Mouse (Mus musculus) embryonic facial prominence, embryonic 13.5 days (tissue): Measurements from ENCODE around the gene Gm10073. TPM values are rescaled to one million over a fixed set of nuclear protein-coding genes. Genes with fewer than 3 reads are reported as not detected.
A peak's percentile ranks its signal among the peaks of the same experiment; 100 is the strongest.

ENCODE experiments used
- ATAC-seq: fragments of 200-750 bp; cut with Nextera tagmentation; 2 replicates; pipeline ENCODE4 v1.8.0; 2017; ENCODE audit warnings: low read depth; ENCODE audit not compliant: insufficient number of reproducible peaks, insufficient read depth, low FRiP score, low TSS enrichment
- H3K27ac ChIP-seq: fragments of 300-500 bp; sonication (generic); 2 replicates; pipeline ENCODE4 v1.5.1; 2015; ENCODE audit warnings: moderate library complexity, mild to moderate bottlenecking, inconsistent platforms
- H3K27me3 ChIP-seq: fragments of 300-500 bp; sonication (generic); 2 replicates; pipeline ENCODE4 v1.6.1; 2015; ENCODE audit warnings: mild to moderate bottlenecking, inconsistent platforms
- H3K36me3 ChIP-seq: fragments of 300-500 bp; sonication (generic); 2 replicates; pipeline ENCODE4 v1.6.1; 2015; ENCODE audit warnings: mild to moderate bottlenecking, inconsistent platforms
- H3K4me1 ChIP-seq: fragments of 300-500 bp; sonication (generic); 2 replicates; pipeline ENCODE4 v1.6.1; 2015; ENCODE audit warnings: inconsistent platforms
- H3K4me2 ChIP-seq: fragments of 300-500 bp; sonication (generic); 2 replicates; pipeline ENCODE4 v1.6.1; 2015; ENCODE audit warnings: moderate library complexity, mild to moderate bottlenecking, inconsistent platforms
- H3K4me3 ChIP-seq: fragments of 300-500 bp; sonication (generic); 2 replicates; pipeline ENCODE4 v1.5.1; 2015; ENCODE audit warnings: mild to moderate bottlenecking, inconsistent platforms
- H3K9ac ChIP-seq: fragments of 300-500 bp; sonication (generic); 2 replicates; pipeline ENCODE4 v1.6.1; 2015; ENCODE audit warnings: mild to moderate bottlenecking, inconsistent platforms
- H3K9me3 ChIP-seq: fragments of 300-500 bp; sonication (generic); 2 replicates; pipeline ENCODE4 v1.6.1; 2016; ENCODE audit warnings: inconsistent platforms
- WGBS: fragments of 180-500 bp; shearing (Covaris S2); methylation state at CpG from one replicate; pipeline ENCODE4 v1.1.7; 2015; ENCODE audit warnings: mixed read lengths; 5-methylcytosine and 5-hydroxymethylcytosine counted together
- polyA plus RNA-seq: library from polyadenylated mRNA; unstranded; fragments of >200 nt; fragmentation: Nextera tagmentation; extraction: Ambion mirVana; gene quantifications from 2 replicates; pipeline ENCODE4 v1.2.1, GENCODE M21; 2015

The Gm10073 gene
- polyA plus RNA-seq, 1 experiment from 2014 or later, result 9.8 TPM

DNA sequence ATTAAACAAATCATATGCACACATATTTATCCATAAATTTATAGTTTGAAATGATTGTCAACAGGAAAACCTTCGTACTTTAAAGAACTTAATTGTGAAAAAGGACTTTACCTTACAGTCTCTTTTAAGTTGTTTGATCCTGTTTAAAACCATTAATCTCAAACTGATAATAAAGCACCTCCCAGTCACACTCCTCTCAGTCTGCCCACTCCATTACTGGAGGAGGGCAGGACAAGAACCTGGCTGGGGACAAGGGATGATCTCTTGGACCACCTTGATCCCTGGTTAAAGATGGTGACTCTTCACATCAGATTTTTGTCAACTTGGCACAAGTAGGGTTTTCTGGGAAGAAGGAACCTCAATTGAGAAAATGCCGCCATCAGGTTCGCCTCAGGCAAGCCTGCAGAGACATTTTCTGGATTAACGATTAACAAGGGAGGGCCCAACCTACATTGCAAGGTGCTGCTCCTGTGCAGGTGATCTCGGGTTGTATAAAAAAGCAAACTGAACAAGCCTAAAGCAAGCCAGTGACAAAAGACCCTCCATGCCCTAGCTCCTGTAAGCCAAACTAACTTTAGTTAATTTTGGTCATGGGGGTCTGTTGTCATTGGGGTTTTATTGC lies 1.6 kb downstream of the Gm10073 start:
- 78% methylated on average over 5 of the region's 5 CpGs for WGBS
- ATAC-seq, result no peak

DNA sequence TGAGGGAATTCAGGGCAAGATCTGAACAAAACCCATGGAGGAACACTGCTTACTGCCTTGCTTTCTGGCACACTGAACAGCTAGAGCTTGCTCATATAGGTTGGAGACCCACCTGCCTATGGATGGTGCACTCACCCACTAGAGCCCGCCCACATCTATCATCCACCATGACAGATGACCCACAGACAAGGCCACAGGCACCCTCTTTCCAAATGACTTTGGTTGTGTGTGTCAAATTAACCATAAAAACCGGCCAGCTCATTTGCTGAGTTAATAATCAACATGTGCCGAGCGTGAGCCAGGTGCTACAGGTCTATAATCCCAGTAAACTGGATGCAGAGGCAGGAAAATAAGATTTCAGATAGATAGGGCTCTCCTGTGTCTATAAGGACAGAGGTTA lies 2.9 kb downstream of the Gm10073 start:
- H3K27ac ChIP-seq, result no peak overlapping the region
- no peak overlapping the region for H3K4me3 ChIP-seq
- H3K9ac ChIP-seq, result no peak overlapping the region
- H3K9me3 ChIP-seq, result no peaks in the 10 kb centered on the region
- no peaks in the 10 kb centered on the region for H3K27me3 ChIP-seq
- no peak for ATAC-seq
- H3K4me2 ChIP-seq, result no peak overlapping the region
- no peaks in the 10 kb centered on the region for H3K4me1 ChIP-seq
- H3K36me3 ChIP-seq, result no peaks in the 10 kb centered on the region
- 81% methylated on average over 4 of the region's 4 CpGs for WGBS

More for the DNA sequence above, 1.6 kb downstream of the Gm10073 start:
- Histone ChIP-seq H3K9ac (no peak overlapping the region), H3K36me3 (no peaks in the 10 kb centered on the region), H3K4me2 (no peak overlapping the region), H3K27me3 (no peaks in the 10 kb centered on the region), H3K4me3 (no peak overlapping the region), H3K4me1 (no peaks in the 10 kb centered on the region), H3K9me3 (no peaks in the 10 kb centered on the region), H3K27ac (no peak overlapping the region)

DNA sequence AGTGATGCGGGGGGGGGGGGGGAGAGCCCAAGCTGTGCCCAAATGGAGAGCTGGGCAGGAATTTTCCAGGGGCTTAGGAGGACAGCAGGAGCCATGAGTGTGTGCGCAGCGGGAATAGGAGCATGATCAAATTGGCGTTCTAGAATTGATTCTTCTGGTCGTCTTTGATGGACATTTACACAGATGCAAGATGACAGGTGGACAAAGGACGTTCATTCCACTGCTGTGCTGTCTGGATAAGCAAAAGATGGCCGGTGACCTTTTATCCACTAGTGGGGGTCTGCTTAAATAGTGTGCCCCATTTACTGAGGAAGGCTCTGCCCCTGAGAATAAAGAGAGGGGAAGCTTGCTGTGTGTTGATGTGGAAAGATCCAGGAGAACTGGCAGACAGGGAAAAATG lies 4.3 kb downstream of the Gm10073 start:
- Histone ChIP-seq H3K9ac (no peak overlapping the region), H3K27ac (no peak overlapping the region), H3K27me3 (no peaks in the 10 kb centered on the region), H3K4me1 (no peaks in the 10 kb centered on the region), H3K9me3 (no peaks in the 10 kb centered on the region), H3K4me3 (no peak overlapping the region), H3K36me3 (no peaks in the 10 kb centered on the region), H3K4me2 (no peak overlapping the region)
- WGBS, result 75% methylated on average over 7 of the region's 7 CpGs
- ATAC-seq, result no peak

DNA sequence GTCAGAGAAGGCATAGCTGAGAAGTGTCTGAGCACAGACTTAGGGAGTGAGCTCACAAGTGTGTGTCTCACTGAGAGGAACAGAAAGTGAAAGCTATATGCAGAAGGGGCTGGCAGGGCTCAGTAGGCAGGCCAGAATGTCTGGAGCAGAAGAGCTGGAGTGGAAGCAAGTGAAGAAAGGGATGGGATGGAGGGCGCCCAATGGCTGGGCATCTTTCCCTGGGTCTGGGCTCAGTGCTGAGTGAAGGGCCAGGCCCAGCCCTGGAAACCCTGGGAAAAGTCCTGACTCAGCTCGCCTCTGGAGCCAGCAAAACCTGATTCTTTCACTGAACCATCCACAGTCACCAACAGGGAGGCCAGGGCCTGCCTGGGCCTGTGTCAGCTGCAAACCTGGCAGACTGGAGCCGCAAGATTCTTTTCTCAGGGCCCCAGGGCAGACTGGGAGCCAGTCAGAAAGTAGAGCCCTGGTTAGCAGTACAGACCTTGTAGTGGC lies 9.5 kb downstream of the Gm10073 start:
- peak; percentile 69; the same call in 1 of the 2 replicates for ATAC-seq
- H3K27me3 ChIP-seq, result no peaks in the 10 kb centered on the region
- no peaks in the 10 kb centered on the region for H3K9me3 ChIP-seq
- H3K9ac ChIP-seq, result no peak overlapping the region
- H3K4me3 ChIP-seq, result no peak overlapping the region
- H3K27ac ChIP-seq, result peak overlapping the region; percentile 64; the same call in 1 of the 2 replicates
- no peak overlapping the region for H3K4me2 ChIP-seq
- peaks cover 5% of the 10 kb centered on the region for H3K4me1 ChIP-seq
- 56% methylated on average over 3 of the region's 3 CpGs for WGBS
- no peaks in the 10 kb centered on the region for H3K36me3 ChIP-seq

DNA sequence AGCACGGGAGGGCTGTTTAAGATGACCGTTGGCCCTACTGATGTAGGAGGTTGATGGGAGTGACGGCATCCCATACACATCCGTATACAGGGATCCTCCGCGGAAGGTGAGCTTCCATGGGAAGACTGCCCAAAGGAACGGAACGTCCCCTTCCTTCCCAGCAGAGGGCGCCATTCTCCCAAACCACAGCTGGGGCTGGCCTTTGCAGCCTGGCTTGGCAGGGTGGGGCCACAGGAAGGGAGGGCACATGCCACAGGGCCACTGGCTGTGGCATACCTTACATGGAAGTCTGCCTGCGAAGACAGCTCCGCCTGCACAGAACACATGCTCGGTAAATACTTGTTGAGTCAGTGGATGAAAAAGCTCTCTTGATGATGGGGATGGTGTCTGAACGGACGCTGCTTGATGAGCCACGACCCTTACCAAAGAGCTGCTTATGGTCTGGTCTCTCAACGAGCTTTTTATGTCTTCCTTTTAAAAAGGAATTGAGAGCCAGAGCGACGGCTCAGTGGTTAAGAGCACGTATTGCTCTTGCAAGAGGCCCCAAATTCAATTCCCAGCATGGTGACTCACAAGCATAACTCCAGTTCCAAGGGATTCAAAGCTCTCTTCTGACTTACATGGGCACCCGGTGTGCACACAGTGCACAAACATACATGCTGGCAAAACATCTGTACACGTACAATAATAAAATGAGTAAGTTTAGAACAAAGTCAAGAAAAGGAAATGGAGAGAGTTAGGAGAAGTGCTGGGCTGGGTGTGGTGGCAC lies 12.0 kb downstream of the Gm10073 start:
- peaks cover 5% of the 10 kb centered on the region for H3K4me1 ChIP-seq
- peaks cover 16% of the 10 kb centered on the region for H3K36me3 ChIP-seq
- no peak overlapping the region for H3K27ac ChIP-seq
- 26% methylated on average over 21 of the region's 21 CpGs for WGBS
- peak; percentile 67; the same call in 1 of the 2 replicates for ATAC-seq
- no peaks in the 10 kb centered on the region for H3K27me3 ChIP-seq
- H3K4me3 ChIP-seq, result no peak overlapping the region
- H3K4me2 ChIP-seq, result no peak overlapping the region
- peaks cover 10% of the 10 kb centered on the region for H3K9me3 ChIP-seq
- no peak overlapping the region for H3K9ac ChIP-seq

DNA sequence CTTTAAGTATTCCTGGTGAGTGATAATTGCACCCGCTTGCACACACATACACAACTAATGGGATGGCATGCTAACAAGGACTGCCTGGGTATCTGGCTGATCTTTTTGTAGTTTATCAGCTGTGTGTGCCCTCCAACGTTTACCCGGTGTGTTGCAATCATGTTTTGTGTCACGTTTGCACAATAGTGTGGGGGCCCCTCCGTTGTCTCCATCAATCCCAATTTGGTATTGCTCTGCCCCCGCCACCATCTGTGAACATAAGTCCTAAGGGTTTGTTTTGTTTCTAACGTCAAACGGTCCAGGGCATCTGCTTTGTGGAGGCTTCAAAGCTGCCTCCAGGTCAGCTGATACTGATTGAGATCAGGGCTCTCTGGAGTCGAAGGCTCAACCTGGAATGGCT lies 13.4 kb downstream of the Gm10073 start:
- no peak overlapping the region for H3K4me2 ChIP-seq
- H3K27me3 ChIP-seq, result no peaks in the 10 kb centered on the region
- WGBS, result 52% methylated on average over 9 of the region's 9 CpGs
- H3K4me1 ChIP-seq, result peaks cover 5% of the 10 kb centered on the region
- H3K9ac ChIP-seq, result no peak overlapping the region
- peaks cover 20% of the 10 kb centered on the region for H3K36me3 ChIP-seq
- ATAC-seq, result no peak
- H3K4me3 ChIP-seq, result no peak overlapping the region
- H3K9me3 ChIP-seq, result peaks cover 10% of the 10 kb centered on the region
- no peak overlapping the region for H3K27ac ChIP-seq

DNA sequence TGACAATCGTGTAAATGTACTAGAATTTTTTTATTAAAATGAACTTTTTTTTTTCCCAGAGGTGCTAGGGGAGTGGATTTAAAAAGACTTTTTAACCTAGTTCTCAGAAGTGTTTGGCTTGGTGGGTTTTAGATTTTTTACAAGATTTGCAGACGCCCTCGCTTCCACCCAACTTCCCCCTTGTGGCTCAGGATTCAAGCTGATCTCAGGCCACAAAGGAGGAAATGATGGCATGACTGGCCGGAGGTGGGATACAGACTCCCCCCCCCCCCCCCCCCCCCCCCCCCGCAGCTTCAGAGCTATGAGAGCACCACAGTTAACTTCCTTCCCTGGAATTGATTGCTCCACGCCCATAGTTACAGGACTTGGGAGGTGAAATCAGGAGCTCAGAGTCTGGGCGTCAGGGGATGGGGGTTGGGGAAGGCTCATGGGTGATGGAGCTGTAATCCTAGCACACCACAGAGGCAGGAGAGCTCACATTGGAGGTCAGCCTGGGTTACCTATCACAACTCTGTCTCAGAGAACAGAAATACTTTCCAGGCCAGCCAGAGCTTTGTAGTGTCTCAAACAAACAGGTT lies 17.1 kb downstream of the Gm10073 start:
- Histone ChIP-seq H3K27ac (no peak overlapping the region), H3K4me2 (no peak overlapping the region), H3K4me1 (peaks cover 3% of the 10 kb centered on the region), H3K4me3 (no peak overlapping the region), H3K27me3 (no peaks in the 10 kb centered on the region), H3K36me3 (peaks cover 44% of the 10 kb centered on the region), H3K9me3 (peaks cover 10% of the 10 kb centered on the region), H3K9ac (no peak overlapping the region)
- no peak for ATAC-seq
- 74% methylated on average over 6 of the region's 7 CpGs for WGBS

DNA sequence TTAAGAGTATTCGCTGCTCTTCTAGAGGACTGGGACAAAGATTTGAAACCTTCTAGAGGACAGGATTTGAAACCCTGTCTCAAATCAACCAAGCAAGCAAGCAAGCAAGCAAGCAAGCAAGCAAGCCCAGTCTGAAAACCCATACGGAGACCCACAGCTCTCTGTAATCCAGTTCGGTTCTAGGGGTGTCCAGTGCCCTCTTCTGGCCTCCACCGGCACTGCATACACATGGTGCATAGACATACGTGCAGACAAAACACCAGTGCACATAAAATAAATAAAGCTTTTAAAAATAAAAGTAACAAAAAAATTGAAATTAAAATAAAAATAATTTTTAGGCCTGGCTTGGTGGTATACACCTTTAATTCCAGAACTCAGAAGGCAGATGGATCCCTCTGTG lies 19.2 kb downstream of the Gm10073 start:
- 94% methylated on average over 5 of the region's 5 CpGs for WGBS
- no peaks in the 10 kb centered on the region for H3K27me3 ChIP-seq
- no peak overlapping the region for H3K4me3 ChIP-seq
- no peak overlapping the region for H3K4me2 ChIP-seq
- no peak overlapping the region for H3K27ac ChIP-seq
- peaks cover 52% of the 10 kb centered on the region for H3K36me3 ChIP-seq
- H3K9ac ChIP-seq, result no peak overlapping the region
- no peak for ATAC-seq
- H3K9me3 ChIP-seq, result peaks cover 10% of the 10 kb centered on the region
- no peaks in the 10 kb centered on the region for H3K4me1 ChIP-seq

DNA sequence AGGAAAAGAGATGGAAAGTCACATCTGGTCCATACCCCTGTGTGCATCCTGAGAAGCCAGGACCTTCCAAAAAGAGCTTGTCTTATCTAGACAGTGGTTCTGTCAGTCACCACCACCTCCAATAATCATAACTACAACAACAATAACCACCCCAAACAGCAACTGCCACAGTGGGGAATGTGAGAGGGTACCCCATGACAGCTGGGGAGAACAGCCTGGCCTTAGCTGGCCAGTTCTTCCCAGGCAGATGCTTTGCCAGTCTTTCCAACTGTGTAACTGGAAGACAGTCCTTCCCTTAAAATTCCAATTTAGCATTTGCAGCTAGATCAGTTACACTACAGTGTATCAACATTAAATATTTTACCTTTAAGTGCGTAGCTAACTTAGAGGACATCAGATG lies 22.4 kb downstream of the Gm10073 start:
- H3K4me2 ChIP-seq, result no peak overlapping the region
- no peak for ATAC-seq
- H3K27me3 ChIP-seq, result no peaks in the 10 kb centered on the region
- no peak overlapping the region for H3K4me3 ChIP-seq
- peaks cover 46% of the 10 kb centered on the region for H3K36me3 ChIP-seq
- 0 out of 2 replicates have a peak, but pooled peaks cover 7% of the 10 kb centered on the region for H3K4me1 ChIP-seq
- WGBS, result 91% methylated on average over 1 of the region's 1 CpGs
- H3K27ac ChIP-seq, result no peak overlapping the region
- H3K9me3 ChIP-seq, result no peaks in the 10 kb centered on the region
- H3K9ac ChIP-seq, result no peak overlapping the region

DNA sequence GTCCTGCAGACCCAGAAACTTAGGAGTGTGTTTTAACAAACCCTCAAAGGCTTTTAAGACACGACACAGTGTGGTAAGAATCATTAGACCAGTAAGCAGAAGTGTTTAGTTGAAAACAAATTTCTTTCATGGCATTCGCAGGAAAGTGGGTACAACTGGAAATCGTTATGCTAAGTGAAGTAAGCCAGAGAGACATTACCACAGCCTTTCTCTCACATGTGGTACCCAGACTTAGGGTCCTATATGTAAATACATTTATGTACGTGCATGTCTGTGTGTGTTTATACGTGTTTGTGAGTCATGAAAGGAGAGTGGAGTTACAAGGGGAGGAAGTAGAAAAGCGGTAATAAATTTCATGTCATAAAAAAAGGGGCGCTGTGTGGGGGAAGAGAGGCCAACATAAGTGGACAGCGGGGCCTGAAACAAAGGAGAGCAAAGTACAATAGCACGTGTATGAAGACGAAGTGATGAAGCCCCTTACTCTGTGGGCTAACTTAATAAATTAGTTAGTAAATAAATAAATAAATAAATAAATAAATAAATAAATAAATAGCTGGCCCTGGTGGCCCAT lies 24.8 kb downstream of the Gm10073 start:
- no peaks in the 10 kb centered on the region for H3K9me3 ChIP-seq
- no peak overlapping the region for H3K4me2 ChIP-seq
- no peaks in the 10 kb centered on the region for H3K27me3 ChIP-seq
- H3K36me3 ChIP-seq, result peaks cover 57% of the 10 kb centered on the region
- 49% methylated on average over 10 of the region's 10 CpGs for WGBS
- no peak overlapping the region for H3K4me3 ChIP-seq
- H3K9ac ChIP-seq, result no peak overlapping the region
- H3K4me1 ChIP-seq, result peaks cover 10% of the 10 kb centered on the region
- peak overlapping the region; percentile 45; the same call in 1 of the 2 replicates for H3K27ac ChIP-seq
- ATAC-seq, result no peak

DNA sequence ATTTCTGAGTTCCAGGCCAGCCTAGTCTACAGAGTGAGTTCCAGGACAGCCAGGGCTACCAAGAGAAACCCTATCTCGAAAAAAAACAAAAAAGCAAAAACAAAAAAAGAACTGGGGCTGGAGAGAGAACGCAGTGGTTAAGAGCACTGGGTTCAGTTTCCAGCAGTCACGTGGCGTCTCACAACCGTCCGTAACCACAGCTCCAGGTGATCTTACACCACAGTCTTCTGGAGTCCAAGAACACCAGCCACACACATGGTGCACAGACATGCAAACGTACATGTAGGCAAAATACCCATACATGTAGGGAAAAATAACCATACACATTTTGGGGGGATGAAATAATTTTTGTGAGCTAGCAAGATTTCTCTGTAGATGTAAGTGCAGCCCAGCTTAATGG lies 26.5 kb downstream of the Gm10073 start:
- H3K4me3 ChIP-seq, result no peak overlapping the region
- no peaks in the 10 kb centered on the region for H3K27me3 ChIP-seq
- H3K4me2 ChIP-seq, result no peak overlapping the region
- ATAC-seq, result no peak
- no peaks in the 10 kb centered on the region for H3K9me3 ChIP-seq
- H3K36me3 ChIP-seq, result peaks cover 46% of the 10 kb centered on the region
- 78% methylated on average over 7 of the region's 7 CpGs for WGBS
- no peak overlapping the region for H3K9ac ChIP-seq
- peaks cover 20% of the 10 kb centered on the region for H3K4me1 ChIP-seq
- no peak overlapping the region for H3K27ac ChIP-seq
